Mouse (Mus musculus): ENCODE data around the gene Jph2.

The Jph2 gene

DNA sequence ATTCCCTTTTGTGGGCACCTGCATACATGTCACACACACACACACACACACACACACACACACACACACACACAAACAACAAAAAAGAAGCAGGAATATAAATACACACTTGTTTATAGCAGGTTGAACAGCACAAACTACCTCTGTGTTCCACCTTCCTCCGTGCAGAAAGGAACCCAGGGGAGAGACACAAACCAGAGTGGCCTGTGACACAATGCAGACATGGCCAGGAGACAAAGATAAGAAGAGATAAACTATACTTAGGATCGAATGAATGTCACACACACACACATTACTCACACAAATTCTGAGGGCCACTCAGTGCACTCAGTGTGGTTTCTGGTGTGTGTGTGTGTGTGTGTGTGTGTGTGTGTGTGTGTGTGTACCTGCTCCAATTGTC lies 38.5 kb downstream of the Jph2 start:
- DNase-seq: no peak

DNA sequence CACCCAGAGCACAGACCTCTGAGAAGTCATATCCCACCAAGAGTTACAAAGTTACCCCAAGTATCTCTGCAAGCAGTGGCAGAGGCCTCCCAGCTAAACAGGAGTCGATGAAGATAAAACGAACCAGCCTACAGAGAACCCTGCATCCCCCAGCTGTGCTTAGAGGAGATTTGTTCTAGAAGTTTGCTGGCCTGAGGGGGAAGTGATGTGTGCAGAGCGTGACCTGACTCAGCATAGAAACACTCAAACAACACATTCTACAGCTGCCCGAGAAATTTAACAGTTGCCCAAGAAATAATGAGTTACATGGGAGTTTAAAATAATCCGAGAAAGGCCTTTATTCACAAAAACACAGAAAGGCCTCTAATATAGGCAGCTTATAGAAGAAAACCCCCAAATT lies 39.1 kb downstream of the Jph2 start:
- no peak for DNase-seq

DNA sequence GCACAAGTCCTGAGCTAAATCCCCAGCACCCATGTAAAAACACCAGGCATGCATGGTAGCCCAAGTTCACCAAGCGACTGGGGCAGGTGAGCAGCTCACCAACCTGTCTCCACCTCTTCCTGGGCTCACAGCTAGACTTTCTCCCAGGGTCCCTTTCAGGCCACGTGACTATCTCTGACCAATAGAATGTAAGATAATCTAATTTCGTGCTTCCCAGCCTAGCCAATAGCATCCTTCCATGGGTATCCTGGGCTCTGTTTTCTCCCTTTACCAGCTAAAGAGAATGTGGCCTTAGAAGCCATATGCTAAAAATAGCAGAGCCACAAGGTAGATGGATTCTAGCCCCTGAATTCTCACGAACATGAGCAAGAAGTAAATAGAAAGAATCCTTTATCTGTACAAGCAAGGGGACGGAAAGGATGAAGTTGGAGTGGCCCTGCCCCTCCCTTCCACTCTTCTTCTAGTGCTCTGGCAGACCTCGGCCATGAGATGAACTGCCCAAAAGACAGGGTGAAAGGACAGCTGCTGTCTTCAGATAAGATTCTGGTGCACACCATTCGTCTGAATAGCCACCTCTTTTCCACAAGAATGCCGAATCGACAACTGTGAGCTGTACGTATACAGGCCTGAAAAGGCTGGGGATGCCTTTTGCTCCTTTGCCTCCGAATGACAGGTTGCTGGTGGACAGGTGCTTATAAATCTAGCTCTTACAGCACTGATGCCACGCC lies 41.5 kb downstream of the Jph2 start:
- no peak for DNase-seq

DNA sequence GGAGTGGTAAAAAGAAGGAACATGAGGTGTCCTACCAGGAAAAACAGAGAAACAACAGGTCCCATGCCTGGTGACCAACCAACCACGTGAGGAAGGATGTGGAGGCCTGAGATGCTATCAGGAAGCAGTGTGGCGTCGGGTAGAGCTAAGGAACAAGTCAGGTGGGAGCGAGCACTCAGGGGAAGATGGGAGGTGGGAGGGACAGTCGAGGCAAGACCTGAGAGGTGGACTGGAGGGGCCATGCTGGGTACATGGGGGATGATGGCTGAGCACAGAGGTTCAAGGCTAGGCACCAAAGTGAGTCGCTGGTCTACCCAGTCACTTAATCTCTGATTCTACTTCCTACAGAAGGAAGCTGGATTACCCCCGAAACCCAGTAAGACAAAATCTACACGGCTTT lies 42.1 kb downstream of the Jph2 start:
- no peak for DNase-seq

DNA sequence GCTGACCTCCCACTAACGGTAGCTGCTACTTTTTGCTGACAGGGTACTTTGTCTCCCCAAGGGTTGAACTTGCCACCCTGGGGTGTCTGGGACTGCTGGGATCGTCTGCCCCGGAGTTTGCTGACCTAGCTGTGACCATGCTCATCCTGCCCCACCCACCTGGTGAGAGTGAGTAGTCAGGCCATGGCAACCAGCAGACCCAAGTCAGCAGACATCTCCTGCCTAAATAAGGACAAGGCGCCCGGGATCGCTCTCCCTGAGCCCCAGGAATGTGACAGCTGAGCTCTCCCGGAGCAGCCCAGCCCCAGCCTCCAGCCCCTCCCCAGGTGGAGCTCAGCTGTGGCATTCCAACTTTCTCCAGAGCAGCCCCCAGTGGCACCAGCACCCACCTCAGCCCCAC lies 44.1 kb downstream of the Jph2 start:
- no peak for DNase-seq

DNA sequence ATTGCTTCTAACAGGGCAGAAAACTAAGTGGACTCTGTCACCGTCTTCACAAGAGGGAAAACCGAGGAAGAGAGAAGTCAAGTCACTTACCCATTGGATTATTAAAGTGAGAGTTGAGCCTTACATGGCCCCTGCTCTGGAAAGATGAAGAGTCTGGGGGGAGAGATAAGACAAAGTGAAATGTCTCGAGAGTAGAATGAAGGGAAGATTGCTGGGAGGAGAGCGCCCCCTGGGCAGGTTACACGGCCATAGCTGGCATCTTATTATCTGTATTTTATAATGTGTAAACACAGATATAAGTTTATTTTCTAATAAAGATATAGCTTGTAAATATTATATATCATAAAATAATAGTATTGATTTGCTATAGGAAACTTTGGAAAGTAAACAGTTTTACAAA lies 47.4 kb downstream of the Jph2 start:
- no peak for DNase-seq

DNA sequence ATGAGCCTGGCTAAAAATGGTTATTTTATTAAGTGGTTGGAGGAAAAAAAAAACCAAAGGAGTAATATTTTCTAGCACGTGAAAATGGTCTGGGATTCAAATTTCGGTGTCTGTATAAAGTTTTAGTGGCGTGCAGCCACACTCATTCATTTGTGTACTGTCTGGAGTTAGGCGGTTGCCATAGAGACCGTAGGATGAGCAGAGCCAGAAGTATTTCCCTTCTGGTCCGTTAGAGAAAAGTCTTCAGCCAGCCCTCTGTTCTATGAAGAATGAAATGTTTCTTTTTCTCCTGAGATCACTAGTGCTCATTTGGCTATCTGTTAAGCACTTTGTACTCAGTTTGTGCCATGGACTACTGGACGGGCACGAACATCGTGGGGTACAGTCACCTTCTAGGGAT lies 48.4 kb downstream of the Jph2 start:
- no peak for DNase-seq

DNA sequence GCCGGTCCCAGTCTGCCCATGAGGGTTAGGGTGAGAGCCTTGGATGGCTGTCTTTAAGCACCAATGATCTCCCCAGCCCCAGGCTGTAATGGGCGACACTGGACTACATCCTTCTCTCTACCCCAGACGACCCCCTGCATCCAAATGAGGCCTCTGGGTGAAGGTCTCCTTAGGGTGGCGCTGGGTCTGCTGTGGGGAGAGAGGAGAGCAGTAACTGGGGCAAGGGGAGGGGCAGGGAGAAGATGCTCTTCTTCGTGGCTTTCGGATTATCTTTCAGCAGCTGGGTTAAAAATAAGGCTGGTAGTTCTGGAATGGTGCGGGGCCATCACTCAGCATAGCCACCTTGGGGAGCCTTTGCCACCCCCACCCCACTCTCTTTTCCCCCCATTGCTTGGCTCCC lies 49.1 kb downstream of the Jph2 start:
- no peak for DNase-seq

DNA sequence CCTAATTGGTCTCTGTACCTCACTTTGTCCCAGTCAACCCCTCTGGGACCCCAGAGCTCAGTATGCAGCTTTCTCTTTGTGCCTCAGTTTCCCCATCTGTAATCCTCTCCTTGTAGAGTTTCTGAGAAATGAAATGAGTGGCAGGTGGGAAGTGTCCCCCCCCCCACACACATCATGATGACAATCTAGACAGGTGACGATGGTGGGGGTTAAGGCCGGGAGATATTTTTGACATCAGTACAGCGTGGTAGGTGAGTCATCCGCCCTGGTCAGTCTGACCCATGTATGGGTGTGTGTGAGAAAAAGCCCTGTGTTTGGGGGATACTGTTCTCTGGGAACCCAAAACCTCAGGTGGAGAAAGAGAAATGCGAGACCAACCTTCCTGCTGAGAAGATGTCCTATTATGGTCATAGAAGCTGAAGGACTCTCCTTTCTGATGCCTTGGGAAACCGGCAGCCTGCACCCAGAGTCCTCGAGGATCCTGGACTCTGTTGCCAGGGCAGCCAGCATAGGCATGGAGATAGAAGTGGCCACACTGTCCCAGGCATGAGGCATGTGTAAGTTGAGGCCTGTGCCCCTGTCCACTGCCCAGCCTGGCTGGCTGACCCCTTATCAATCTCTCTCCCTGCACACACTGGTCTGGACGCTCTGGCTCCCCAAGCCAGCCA lies 50.1 kb downstream of the Jph2 start:
- DNase-seq: no peak

DNA sequence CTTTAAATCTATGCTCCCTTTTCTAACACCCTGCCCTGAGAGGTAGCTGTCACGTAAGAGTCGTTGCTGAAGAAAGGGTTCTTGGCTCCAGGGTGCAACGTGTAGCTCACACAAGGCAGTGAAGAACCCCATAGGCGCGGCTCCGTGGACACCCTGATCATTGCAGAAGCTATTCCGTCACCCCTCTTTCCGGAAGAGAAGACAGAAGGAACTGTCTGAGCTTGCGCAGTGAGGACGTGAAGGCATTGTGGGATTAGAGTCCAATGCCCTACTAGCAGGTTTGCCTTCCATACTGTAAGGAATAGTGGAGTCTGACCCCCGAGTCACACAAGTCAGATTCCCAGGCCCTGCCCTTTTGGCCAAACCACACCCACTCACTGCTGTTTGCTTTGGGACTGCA lies 51.3 kb downstream of the Jph2 start:
- no peak for DNase-seq

DNA sequence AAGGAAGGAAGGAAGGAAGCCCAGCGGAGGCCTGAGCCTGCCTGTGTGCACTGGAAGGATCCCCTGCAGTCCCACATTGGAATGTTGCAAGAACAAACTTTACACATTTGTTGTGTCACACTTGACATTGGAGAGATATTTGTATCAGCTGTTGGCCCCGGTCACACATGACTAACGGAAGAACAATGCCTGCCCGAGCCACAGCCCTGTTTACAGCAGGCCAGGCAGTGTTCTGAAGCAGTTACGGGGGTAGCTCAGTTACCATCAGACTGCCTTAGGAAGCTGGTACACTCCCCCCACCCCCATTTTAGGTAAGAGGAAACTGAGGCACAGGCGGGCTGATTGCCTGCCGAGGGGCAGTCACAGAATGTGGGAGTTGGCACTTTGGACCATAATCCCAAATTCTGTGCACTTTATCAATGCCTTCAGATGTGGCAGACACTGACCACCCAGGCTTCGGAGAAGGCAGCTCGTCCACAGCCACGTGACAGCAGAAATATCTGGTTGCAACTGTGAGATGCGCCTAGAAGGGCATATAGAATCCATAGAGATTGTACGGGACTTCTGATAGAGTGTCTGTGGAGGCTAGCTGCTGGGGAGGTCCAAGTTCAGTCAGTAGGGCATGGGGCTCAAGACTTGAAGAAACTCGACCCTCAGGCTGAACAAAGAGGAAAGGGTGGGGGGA lies 52.7 kb downstream of the Jph2 start:
- DNase-seq: no peak

DNA sequence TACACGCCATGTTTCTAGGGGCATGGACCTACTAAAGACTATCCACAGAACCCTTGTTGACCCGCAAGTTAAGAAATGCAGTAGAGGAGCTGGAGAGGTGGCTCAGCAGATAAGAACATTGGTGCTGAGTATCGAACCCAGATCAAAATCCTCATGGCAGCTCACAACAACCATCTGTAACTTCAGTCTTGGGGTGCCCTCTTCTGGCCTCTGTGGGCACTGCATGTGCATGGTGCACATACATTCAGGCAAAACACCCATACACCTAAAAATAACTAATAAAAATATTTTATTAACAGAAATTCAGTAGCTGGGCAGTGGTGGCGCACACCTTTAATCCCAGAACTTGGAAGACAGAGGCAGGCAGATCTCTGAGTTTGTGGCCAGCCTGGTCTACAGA lies 54.1 kb downstream of the Jph2 start:
- DNase-seq: no peak

DNA sequence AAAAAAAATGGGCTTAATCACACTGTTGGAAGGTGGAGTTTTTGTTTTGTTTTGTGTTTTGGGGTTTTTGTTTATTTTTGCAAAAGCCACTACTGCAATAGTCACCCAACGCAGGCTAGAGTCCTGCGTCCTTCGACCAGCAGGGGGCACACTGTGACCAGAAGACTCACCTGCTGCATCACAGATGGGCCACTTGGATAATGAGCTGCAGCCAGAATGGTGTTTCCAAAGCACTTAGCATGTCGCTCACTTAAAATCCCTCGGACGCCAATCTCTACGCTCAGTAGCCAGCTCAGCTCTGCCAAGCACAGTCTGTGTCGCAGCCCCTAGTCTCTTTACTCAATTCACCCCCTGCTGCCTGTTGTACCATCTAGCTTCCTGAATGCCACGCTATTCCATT lies 57.5 kb downstream of the Jph2 start:
- DNase-seq: peak; percentile 16

DNA sequence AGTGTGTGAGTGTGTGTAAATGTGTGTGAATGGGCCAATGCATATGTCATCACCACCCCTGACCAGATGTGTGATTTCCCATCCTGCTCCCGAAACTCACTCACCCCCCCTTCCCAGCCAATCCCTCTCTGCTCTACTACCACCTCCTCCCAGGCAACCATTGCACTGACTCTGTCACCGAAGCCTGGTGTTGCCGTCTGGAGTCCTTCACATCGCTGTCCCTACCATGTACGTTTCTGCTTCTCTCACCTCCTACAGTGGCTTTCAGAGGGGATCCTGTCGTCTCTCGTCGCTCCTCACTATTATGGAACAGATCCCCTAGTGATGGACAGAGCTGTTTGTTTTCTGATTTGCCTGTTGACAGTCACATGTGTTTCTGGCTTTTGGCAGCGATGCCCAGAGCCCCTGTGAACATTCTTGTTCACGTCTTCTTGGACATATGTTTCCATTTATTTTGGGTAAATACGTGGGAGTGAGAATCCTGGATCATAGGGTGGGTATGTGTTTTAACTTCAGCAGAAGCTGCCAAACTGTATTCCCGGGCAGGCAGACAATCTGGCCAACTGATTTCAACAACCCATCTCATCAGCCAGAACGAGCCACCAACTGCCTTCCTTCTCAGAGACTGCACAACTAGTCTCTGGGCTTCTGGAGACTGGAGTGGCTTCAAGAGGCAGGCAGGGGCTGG lies 65.3 kb downstream of the Jph2 start:
- DNase-seq: no peak

DNA sequence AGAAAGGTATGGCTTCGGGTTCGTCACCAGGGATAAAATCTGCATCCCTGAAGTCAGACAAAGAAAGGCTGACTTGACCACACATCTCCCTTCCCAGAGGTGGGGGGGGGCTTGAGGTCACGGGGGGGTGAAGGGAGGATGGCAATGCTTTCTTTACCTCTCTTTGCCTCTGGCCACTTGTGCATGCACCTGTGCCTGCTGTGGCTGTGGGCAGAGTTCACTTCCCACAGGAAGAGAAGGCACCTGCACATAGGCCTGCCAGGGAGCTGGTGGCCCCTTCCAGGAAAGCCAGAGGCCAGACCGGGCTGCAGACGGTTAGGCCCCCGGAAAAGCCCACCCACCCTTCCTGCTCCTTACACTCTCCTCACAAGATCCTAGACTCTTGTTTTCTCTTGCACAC lies 66.4 kb downstream of the Jph2 start:
- no peak for DNase-seq

DNA sequence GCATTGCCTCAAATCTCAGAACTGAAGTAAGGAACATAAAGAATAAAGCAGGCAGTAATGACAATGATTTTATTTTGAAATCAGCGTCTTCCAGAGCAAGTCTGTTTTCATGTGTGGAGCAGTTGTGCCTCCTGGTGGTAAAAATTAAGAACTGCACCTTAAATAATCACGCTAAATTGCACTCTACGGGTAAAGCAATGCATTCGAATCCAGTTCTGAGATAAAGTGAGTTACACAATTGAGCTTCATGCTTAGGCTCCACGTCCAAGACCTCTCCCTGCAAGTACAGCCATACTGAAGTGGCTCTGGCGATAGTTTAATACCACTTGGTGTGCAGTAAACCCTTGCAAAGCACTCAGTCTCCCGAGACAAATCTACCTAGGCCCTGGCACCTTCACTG lies 67.1 kb downstream of the Jph2 start:
- no peak for DNase-seq

DNA sequence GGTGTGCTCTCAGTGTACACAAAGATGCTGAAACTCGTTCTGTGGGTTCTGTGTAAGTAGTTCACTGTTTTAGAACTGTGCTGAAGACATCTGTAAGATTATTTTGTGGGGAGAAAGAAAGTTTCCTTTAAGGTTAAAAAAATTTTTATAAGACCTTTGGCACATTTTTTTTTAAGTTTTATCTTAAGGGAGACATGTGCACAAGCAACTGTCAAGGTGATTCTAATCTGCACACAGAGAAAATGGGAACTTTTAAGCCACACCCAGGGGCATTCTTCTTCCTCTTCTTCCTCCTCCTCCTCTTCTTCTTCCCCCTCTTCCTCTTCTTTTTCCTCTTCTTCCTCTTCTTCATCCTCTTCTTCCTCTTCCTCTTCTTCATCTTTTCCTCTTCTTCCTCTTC lies 74.6 kb downstream of the Jph2 start:
- no peak for DNase-seq

DNA sequence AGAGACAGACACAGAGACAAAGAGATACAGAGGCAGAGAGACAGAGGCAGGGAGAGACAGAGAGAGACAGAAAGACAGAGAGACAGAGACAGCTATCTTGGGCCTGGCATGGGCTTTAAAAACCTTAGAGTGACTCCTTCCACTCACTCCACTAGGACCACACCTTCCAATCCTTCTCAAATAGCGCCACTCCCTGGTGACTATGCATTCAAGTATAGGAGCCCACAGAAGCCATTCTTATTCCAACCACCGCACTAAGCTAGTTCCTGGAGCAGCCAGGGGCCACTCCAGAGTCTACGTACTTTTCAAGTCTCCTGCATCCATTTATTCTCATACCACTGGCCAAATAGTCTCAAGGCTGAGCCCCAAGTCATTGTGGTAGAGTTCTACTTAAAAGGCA lies 79.0 kb downstream of the Jph2 start:
- DNase-seq: no peak

DNA sequence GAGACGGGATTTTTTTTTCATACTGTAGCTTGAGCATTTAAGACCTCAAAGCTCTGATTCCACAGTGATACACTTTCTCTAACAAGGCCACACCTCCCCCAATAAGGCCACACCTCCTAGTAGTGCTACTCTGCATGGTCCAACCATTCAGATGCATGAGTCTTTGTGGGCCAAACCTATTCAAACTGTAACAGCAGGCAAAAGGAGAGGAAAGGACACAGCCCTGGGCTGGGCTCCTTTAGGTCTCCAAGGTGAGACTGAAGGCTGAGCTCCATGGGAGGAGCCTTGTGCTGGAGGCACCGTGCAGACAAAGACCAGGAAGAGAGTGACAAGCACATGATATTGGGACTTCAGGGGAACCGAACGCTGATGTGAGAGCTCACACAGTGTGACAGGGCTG lies 80.5 kb downstream of the Jph2 start:
- no peak for DNase-seq

DNA sequence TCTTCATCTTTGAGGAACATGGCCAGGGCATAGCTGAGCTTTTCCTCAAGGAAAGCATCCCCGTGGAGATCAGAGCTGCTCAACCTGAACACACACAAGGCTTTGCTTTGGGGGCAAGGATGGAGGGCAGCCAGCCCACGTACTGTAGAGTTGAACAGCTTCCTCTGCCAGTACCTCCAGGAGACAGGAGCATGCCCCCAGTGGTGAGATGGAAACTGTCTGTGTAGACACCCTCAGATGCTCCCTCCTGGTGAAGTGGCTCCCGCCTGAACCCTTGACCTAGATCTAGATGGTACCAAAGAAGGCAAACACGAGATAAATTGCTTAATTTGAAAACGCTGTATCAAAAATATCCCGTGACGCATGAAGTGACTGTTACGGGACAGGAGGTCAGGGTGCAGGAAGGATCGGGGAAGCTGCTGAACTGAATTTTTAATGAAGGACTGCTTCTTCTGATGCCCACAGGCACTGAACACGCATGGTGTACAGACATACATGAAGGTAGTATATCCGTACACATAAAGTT lies 87.6 kb downstream of the Jph2 start:
- no peak for DNase-seq

DNA sequence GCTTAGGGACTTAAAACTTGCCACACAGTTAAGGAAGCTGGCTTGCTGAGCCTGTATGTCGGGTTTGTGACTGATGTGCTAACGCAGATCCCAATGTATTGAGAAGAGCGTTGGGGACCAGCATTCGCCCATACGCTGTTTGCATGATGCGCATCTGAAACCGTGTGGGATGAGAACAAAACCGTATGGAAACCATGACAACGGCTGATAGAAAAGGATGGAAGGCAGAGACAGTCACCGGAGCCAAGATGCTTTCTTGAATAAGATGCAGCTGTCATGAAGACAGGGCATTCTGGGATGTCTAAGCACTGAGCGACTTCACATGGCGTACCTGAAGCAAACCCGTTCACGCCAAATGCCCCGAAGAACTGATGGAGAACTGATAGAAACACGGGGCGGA lies 88.4 kb downstream of the Jph2 start:
- no peak for DNase-seq

DNA sequence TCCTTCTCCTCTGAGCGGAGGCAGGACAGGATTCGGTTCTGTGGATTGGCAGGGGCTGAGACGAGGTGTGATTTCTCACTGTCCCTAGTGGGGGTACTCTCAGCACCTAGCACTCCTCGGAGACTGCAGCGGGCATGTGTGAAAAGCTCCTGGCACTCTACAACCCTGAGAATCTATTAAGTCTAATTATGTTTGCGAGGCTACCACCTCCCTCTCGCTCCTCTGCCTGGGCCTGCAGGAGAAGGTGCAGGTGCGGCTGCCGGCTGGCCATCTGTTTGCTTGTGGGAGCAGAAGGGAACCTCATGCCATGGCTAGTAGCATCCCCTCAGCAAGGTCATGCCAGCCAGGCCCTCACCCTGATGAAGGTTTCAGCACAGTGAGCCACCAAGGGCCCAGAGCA lies 94.8 kb downstream of the Jph2 start:
- peak; percentile 27 for DNase-seq

DNA sequence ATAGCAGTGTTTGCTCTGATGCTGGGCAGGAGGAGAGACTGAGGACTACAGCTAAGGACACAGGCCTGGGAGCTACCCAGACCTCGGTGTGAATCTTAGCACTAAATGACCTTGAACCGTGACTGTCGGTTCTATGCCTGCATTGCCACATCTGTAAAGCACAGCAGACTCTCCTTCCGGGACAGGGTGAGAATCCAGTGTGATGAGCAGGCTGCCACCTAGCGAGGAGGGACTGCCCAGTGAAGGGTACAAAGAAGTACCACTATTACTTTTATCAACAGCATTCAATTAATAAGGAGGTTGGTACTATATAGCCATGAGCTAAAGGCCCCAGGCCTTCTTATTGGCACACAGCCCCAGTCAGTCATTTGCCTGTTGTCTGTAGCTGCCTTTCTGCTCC lies 96.2 kb downstream of the Jph2 start:
- no peak for DNase-seq
